Mouse (Mus musculus): ENCODE results near the gene Nf2.

- no peak for TF ChIP-seq CTCF (IDR thresholded peaks at IDR 0.05; ENCODE audit: borderline replicate concordance, insufficient read depth, low read length)
- no peak for TF ChIP-seq POLR2A (IDR thresholded peaks at IDR 0.05; ENCODE audit: low read depth, low read length)
Measured at GRCm38 (mm10) chr11:4731781-4732180, 117.6 kb downstream of the Nf2 start.
